Mouse (Mus musculus) left cerebral cortex, adult 2 months (tissue): ENCODE results near the gene Lingo1. TPM values are rescaled to one million over a fixed set of nuclear protein-coding genes. Genes with fewer than 3 reads are reported as not detected.

Experiments
- DNase-seq, 2 experiments: peaks; one replicate each; pipeline ENCODE4 v3.0.0; 2021 to 2022; ENCODE audit warnings: low spot score in 2 of 2, mixed read lengths in 1 of 2; ENCODE audit errors: extremely low spot score in 1 of 2
- H3K27ac ChIP-seq: fragments of 200-600 bp; 2 replicates; pipeline ENCODE4 v1.8.1; 2022
- H3K4me3 ChIP-seq: fragments of 200-600 bp; 2 replicates; pipeline ENCODE4 v1.8.1; 2022
- CTCF ChIP-seq: fragments of 200-600 bp; IDR thresholded peaks from 2 replicates; pipeline ENCODE4 v1.8.1; 2022; ENCODE audit warnings: antibody characterized with exemption, mild to moderate bottlenecking, moderate library complexity
- intact Hi-C: fragments of 180-260 bp; cut with DNase I; formaldehyde crosslinking; loops from one replicate; pipeline ENCODE4 v1.15.1; 2025
- total RNA-seq, 2 experiments: library from RNA; stranded (reverse); gene quantifications; 2 replicates each; pipeline ENCODE4 v1.2.3; 2021

The Lingo1 gene
- total RNA-seq, 2 experiments from 2014 or later, result 481 to 504 TPM

DNA sequence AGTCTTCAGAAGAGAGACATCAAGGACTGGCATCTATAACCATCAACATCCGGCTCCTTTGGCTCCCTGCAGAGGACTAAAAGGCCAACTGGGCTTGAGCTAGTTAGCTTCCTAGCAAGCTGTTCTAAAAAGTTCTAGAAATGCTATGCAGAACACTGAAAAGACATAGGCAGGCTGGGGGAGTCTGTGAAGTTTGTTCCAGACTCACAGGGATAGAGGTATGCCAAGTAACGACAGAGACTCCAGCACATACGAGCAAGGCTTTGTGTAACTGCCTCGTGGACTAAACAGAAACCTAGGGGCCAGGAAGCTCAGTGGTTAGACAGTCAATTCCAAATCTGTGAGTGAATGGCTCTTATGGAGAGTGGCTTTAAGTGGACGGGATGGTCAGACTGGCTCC, 108.8 kb downstream of the Lingo1 start:
- Histone ChIP-seq H3K4me3 (no peak overlapping the region), H3K27ac (peak overlapping the region; percentile 92)
- no peak for TF ChIP-seq CTCF
- intact Hi-C loops, result loop anchor here (1.0 kb wide), 1 partner anchor 29 kb away; no protein-coding TSS in a partner anchor
- no peak for DNase-seq

DNA sequence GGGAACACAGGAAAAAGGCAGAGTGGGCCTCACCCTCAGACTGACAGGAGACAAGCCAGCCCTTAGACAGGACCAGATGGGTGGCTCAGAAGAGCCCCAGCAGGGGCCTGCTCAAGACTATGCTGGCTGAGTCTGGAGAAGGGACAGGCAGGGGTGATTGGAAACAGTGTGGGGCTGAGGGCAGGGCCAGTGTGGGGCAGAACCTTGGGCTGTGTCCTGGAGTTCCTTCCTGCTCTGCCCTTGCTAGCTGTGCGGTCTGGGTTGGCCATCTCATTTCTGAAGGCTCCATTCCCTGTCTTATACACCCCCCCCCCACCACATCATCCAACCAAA, 109.2 kb downstream of the Lingo1 start:
- Histone ChIP-seq H3K4me3 (no peak overlapping the region), H3K27ac (peak overlapping the region; percentile 92)
- no peak for DNase-seq
- no peak for TF ChIP-seq CTCF
- intact Hi-C loops, result loop anchor here (1.0 kb wide), 1 partner anchor 29 kb away; no protein-coding TSS in a partner anchor

DNA sequence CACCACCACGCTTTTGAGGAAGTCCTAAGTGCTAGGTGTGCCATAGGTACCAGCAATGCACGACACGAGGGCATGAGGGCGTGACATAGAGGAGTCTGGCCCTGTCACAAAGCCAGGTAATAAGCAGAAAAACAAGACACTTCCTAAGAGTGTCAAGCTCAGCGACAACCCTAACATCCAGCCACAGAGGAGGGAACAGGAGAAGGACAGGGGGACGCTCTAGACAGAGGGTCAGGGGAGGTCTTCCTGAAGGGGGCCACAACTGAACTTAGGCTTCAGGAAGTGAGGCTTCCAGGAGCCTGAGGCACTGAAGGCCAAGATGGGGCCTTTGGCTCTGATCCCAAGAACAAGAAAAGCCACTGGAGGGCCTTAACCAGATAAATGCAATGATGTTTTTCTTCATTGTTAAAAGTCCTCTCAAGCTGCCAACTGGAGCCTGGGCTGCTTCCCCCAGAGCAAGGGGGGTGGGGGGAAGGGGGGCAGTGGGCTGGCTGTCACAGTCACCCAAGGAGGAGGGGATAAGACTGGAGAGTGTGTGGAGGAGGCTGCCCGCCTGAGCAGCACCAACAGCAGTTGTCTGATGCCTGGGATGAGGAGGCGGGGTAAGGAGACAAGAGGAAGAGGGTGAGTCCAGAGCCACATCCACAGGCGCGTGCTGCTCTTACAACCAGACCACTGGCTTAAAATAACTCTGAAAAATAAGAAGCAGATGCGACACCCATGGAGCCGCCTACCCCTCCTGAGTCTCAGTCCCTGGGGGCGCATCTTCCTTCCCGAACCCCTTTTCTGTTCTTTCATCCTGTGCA, 109.7 kb downstream of the Lingo1 start:
- no peak for TF ChIP-seq CTCF
- DNase-seq, result peak; percentile 70 to 72
- Histone ChIP-seq H3K27ac (peak overlapping the region; percentile 92), H3K4me3 (no peak overlapping the region)
- intact Hi-C loops, result loop anchor here (1.0 kb wide), 3 partner anchors 26 to 49 kb away; no protein-coding TSS in a partner anchor

DNA sequence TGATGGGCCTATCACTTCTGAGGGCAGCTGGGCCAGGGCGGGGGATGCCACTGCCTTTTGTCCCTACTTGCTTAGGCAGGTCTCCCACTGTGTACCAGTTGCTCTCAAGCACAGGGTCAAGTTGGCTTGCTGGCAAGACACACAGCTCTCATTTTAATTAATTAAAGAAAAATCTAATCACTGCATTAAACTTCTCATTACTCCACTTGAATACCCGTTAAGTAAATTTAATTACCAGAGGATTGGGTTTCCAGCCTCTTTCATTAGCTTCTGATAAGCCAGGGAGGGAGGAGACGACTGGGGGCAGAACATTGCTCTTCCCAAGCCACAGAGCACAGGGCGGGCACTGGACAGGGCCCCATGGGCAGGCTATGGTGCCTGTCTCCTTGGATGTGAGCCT, 113.4 kb downstream of the Lingo1 start:
- H3K4me3 ChIP-seq, result no peak overlapping the region
- TF ChIP-seq CTCF, result no peak
- DNase-seq, result no peak
- peak overlapping the region; percentile 85 for H3K27ac ChIP-seq
- intact Hi-C loops, result loop anchor here (1.0 kb wide), 3 partner anchors 25 to 46 kb away; no protein-coding TSS in a partner anchor

DNA sequence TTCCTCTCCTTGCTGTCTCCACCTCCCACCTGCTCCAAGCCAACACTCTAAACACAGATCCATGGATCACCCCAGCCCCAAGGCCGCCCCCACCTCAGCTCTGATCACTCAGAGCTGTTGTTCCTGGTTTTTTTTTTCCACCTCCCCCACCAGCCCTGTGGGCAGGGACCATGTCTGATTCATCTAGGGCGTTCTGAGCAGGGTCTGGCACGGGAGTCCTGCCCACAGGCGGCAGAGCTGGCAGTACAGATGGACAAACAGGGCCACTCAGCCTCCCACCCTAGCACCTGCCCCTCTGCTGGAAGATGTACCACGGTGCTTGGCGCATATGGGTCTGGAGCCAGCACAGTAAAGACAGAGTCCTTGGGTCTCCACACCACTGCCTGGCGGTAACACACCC, 114.3 kb downstream of the Lingo1 start:
- H3K4me3 ChIP-seq, result no peak overlapping the region
- peak overlapping the region; percentile 85 for H3K27ac ChIP-seq
- intact Hi-C loops, result loop anchor here (1.0 kb wide), 3 partner anchors 24 to 45 kb away; no protein-coding TSS in a partner anchor
- peak; percentile 51 to 79 for DNase-seq
- TF ChIP-seq CTCF, result no peak; the same call in 1 of the 2 replicates

DNA sequence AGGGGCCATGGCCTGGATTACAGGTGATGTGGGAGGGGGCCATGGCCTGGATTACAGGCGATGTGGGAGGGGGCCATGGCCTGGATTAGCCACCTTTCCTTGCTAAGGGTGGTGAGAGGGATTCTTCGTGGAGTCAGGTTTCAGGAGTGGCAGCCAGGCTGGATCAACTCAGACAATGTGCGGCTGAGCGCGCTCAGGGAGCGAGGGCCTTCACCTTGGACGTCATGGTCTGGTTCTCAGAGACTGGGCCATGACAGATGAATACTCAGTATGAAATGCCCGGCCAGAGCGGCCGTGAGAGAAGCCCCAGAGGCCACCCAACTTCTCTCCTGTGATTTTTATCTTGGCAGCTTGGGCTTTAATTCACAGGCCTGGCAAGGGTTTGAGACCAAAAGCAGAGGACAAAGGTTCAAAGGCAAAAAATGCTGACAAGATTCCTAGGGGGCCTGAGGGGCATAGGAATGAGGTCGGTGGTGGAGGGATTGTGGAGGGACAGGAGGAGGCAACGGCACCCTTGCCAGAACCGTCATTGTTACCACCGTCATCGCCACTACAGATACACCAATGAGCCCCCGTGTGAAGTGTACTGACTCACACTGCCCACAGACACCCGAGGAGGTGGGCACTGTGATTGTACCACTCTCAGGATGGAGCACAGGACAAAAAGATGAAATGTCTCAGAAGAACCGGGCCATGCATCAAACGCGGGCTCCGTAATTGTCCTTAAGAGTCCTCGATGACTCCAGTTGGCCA, 117.2 kb downstream of the Lingo1 start:
- TF ChIP-seq CTCF, result no peak
- H3K27ac ChIP-seq, result peak overlapping the region; percentile 85
- intact Hi-C loops, result no loop called here
- DNase-seq, result no peak
- H3K4me3 ChIP-seq, result no peak overlapping the region

DNA sequence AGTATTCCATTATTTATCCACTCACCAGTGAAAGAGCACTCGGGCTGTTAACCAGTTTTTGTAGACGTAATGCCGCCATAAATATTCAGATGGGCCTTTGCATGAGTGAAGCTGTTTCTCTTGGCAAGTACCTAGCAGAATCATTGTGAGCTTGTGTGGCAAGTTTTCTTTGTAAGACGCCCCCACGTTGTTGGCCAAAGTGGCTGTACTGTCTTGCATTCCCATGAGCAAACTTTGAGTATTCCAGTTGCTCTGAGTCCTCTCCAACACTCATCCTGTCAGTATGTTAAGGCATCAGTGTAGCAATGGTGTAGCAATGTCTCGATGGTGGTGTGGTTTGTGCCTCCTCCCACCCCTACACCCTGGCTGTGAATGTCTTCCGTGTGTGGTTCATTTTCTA, 120.6 kb downstream of the Lingo1 start:
- no peak for TF ChIP-seq CTCF
- H3K4me3 ChIP-seq, result no peak overlapping the region
- 0 out of 2 replicates have a peak overlapping the region, but pooled peaks have one; percentile 5 for H3K27ac ChIP-seq
- no peak for DNase-seq
- intact Hi-C loops, result no loop called here

DNA sequence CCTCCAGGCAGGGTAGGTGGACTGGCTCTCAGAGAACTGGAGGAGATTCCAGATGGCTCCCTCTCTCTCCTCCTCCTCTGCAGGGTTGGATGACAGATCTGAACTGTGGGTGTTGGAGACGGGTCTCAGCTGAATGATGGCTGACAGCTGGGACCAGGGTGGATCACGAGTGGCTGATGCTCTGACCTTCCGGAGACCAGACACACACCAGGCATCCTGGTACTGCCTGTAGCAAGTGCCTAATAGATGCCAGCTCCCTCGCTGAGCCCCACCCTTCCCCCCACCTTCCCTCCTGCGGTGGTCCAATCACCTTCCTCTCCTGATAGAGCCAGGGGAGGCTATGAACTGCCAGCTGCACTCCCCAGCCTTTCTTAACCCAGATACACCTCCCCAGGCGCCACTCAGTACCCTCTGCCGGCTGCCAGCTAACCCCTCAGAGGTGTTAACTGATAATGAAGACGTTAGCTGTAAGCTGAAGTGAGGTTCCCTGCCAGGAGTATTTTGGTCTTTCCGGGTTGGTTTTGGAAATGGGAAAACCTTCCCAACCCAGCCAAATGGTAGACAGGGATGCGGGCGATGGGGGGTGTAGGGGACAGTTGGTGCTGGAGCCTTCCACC, 126.6 kb downstream of the Lingo1 start:
- Histone ChIP-seq H3K4me3 (no peak overlapping the region), H3K27ac (peak overlapping the region; percentile 81)
- no peak for TF ChIP-seq CTCF
- DNase-seq, result no peak
- intact Hi-C loops, result no loop called here

DNA sequence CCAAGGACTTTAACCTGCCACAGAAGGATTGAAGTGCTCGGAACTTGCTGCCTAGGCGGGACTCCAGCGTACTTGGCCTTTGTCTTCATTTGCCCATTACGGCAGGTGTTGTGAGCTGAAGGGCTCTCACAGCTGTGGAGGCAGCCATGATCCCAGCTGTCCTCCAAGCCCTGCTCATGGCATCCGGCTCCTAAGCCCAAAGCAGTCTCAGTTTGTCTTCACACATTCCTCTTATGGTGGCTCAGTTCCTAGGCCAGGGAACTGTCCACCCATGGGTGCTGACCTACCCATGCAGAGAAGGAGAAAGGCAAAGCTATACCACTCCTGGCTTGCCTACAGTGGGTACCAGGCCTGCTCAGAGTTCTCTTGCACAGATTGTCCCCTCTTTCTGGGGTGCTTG, 132.1 kb downstream of the Lingo1 start:
- H3K4me3 ChIP-seq, result no peak overlapping the region
- DNase-seq, result no peak
- intact Hi-C loops, result no loop called here
- TF ChIP-seq CTCF, result no peak
- peak overlapping the region; percentile 91 for H3K27ac ChIP-seq

DNA sequence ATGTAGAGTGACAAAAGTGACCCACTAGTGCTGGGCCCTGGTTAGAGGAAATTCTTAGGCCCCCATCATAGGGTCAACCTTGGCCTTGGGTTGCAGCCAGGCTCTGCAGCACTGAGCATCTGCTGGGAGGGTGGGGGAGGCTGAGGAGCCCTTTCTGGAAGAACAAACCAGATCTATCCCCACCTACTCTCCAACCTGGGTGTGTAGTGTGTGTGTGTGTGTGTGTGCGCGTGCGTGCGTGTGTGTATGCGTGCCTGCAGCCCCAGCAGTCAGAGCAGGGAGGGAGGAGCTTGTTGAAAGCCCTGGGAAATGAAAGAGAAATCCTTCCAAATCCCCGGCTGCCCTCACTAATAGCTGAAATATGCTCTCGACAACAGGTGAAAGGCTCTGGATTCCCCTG, 133.3 kb downstream of the Lingo1 start:
- intact Hi-C loops, result no loop called here
- no peak for TF ChIP-seq CTCF
- no peak overlapping the region for H3K4me3 ChIP-seq
- DNase-seq, result peak; percentile 50 to 60
- H3K27ac ChIP-seq, result peak overlapping the region; percentile 91

DNA sequence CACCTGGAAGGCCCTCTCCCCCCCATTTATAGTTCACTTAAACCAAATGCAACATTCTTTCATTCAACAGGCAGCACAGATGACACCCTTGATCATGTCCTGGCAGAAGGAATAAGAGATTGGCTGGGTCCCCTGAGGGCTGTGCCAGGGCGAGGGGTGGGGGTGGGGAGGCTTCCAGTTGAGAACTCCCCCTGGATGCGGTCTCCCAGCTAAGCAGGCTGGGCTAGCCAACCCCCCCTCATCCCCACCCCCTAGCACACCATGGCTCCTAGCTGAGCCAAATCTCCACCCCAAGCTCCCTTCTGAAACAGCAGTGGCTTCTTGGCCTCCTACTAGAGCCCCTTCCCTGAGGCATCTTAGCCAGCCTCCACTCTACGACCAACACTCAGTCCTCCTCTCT, 133.9 kb downstream of the Lingo1 start:
- intact Hi-C loops, result no loop called here
- Histone ChIP-seq H3K27ac (peak overlapping the region; percentile 91), H3K4me3 (no peak overlapping the region)
- DNase-seq, result no peak
- no peak for TF ChIP-seq CTCF
